Mouse (Mus musculus) myocyte (in vitro differentiated cells): ENCODE data around the gene Grb10.

Experiments used
- CEBPB ChIP-seq: IDR thresholded peaks from 2 replicates; pipeline ENCODE4 v1.6.1; 2011; ENCODE audit warnings: mild to moderate bottlenecking, moderate library complexity; ENCODE audit not compliant: poor library complexity, insufficient read depth, severe bottlenecking
- E2F4 ChIP-seq: IDR thresholded peaks from one replicate; pipeline ENCODE4 v1.6.1; 2011; ENCODE audit warnings: mild to moderate bottlenecking, control low read depth, moderate library complexity; ENCODE audit not compliant: insufficient read depth
- MAX ChIP-seq: IDR thresholded peaks from one replicate; pipeline ENCODE4 v1.6.1; 2011; ENCODE audit warnings: low read depth, mild to moderate bottlenecking, control low read depth
- MYOG ChIP-seq, 3 experiments: IDR thresholded peaks; one replicate each; pipeline ENCODE4 v1.6.1; 2011; ENCODE audit warnings: control low read depth in 2 of 3, low read depth in 2 of 3, mild to moderate bottlenecking in 2 of 3; ENCODE audit not compliant: insufficient read length in 2 of 3, control insufficient read depth in 1 of 3, insufficient read depth in 1 of 3
- POLR2A ChIP-seq: IDR thresholded peaks from one replicate; pipeline ENCODE4 v1.6.1; 2011; ENCODE audit warnings: low read depth, mild to moderate bottlenecking, control low read depth, moderate library complexity; ENCODE audit not compliant: insufficient read length
- POLR2AphosphoS2 ChIP-seq: IDR thresholded peaks from one replicate; pipeline ENCODE4 v1.6.1; 2011; ENCODE audit warnings: low read depth, control low read depth; ENCODE audit not compliant: insufficient read length
- SRF ChIP-seq: IDR thresholded peaks from one replicate; pipeline ENCODE4 v1.6.1; 2011; ENCODE audit warnings: low read depth; ENCODE audit not compliant: control insufficient read depth, insufficient read length
- USF1 ChIP-seq: IDR thresholded peaks from one replicate; pipeline ENCODE4 v1.6.1; 2011; ENCODE audit warnings: low read depth, mild to moderate bottlenecking, control low read depth, moderate library complexity

DNA sequence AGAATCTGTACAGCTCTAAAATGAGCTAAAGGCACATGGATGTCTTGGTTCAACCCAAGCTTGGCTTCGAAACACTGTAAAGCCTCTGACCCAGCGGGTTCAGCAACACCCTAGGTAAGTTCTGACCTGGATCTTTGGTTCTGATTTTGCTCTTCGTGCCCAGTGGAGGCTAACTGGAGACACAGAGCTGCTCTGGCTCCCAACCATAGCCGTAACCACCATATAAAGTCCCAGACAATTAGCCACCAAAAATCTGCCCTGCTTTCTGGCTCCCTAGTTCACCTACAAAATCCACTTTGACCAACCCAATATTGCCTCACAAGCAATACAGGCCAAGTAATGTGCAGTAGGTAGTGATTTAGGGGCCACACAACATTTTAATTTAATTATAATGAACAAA is 3.7 kb downstream of the Grb10 start:
- TF ChIP-seq POLR2AphosphoS2 (no peak), POLR2A (no peak), SRF (no peak), USF1 (no peak), CEBPB (no peak), MAX (no peak), MYOG (IDR thresholded peaks at IDR 0.05; ENCODE audit: control insufficient read depth in 1 of 3, insufficient read depth in 1 of 3, insufficient read length in 2 of 3, low read depth in 2 of 3) (no peak), E2F4 (no peak)
